Mouse (Mus musculus) limb, embryonic 12.5 days (tissue): Measurements from ENCODE around the gene Edn3. TPM values are rescaled to one million over a fixed set of nuclear protein-coding genes. Genes with fewer than 3 reads are reported as not detected.

Experiments
- ATAC-seq: fragments of 200-750 bp; cut with Nextera tagmentation; 2 replicates; pipeline ENCODE4 v1.8.0; 2017; ENCODE audit warnings: low read depth, moderate TSS enrichment; ENCODE audit not compliant: insufficient number of reproducible peaks, insufficient read depth, low FRiP score, low TSS enrichment
- H3K27ac ChIP-seq: fragments of 300-500 bp; sonication (generic); 2 replicates; pipeline ENCODE4 v1.5.1; 2016; ENCODE audit warnings: mild to moderate bottlenecking, moderate library complexity
- H3K27me3 ChIP-seq: fragments of 300-500 bp; sonication (generic); 2 replicates; pipeline ENCODE4 v1.6.1; 2016; ENCODE audit warnings: mild to moderate bottlenecking, moderate library complexity
- H3K36me3 ChIP-seq: fragments of 300-500 bp; sonication (generic); 2 replicates; pipeline ENCODE4 v1.6.1; 2016; ENCODE audit warnings: mild to moderate bottlenecking, moderate library complexity
- H3K4me1 ChIP-seq: fragments of 300-500 bp; sonication (generic); replicated peaks from 2 replicates; pipeline ENCODE4 v1.6.1; 2016
- H3K4me2 ChIP-seq: fragments of 300-500 bp; sonication (generic); 2 replicates; pipeline ENCODE4 v1.6.1; 2016; ENCODE audit warnings: mild to moderate bottlenecking, moderate library complexity
- H3K4me3 ChIP-seq: fragments of 300-500 bp; sonication (generic); replicated peaks from 2 replicates; pipeline ENCODE4 v1.5.1; 2016; ENCODE audit warnings: mild to moderate bottlenecking
- H3K9ac ChIP-seq: fragments of 300-500 bp; sonication (generic); replicated peaks from 2 replicates; pipeline ENCODE4 v1.6.1; 2016; ENCODE audit warnings: mild to moderate bottlenecking, moderate library complexity
- H3K9me3 ChIP-seq: fragments of 300-500 bp; sonication (generic); 2 replicates; pipeline ENCODE4 v1.6.1; 2016; ENCODE audit warnings: mild to moderate bottlenecking, moderate library complexity
- WGBS: fragments of 180-500 bp; shearing (Covaris S2); methylation state at CpG from one replicate; pipeline ENCODE4 v1.1.7; 2016; 5-methylcytosine and 5-hydroxymethylcytosine counted together
- polyA plus RNA-seq: library from polyadenylated mRNA; unstranded; fragments of >200 nt; fragmentation: Nextera tagmentation; extraction: Ambion mirVana; gene quantifications from 2 replicates; pipeline ENCODE4 v1.2.1, GENCODE M21; 2016

The Edn3 gene
- polyA plus RNA-seq: 22.8 and 24.4 TPM in 2 replicates

GRCm38 (mm10) chr2:174760479-174761121 lies at the start of gene Edn3:
Gene Edn3, plus strand, starts transcription at chr2:174760619.
- peak within 1 kb of the TSS; percentile 58 for H3K4me3 ChIP-seq
- H3K4me1 ChIP-seq: peaks cover 44% of the 10 kb centered on the region
- WGBS: under 1% methylated on average over 48 of the region's 48 CpGs
- H3K4me2 ChIP-seq: peak within 1 kb of the TSS; percentile 69
- H3K9me3 ChIP-seq: no peaks in the 10 kb centered on the region
- H3K9ac ChIP-seq: peak within 1 kb of the TSS; percentile 79
- H3K36me3 ChIP-seq: peaks cover 7% of the 10 kb centered on the region; the same call in 1 of the 2 replicates
- peak within 1 kb of the TSS; percentile 84 for H3K27ac ChIP-seq
- no peaks in the 10 kb centered on the region for H3K27me3 ChIP-seq
- peak; percentile 58 for ATAC-seq

GRCm38 (mm10) chr2:174712043-174712442 lies 48.4 kb upstream of the Edn3 start:
- Histone ChIP-seq H3K4me3 (no peak overlapping the region), H3K27me3 (no peaks in the 10 kb centered on the region), H3K27ac (no peak overlapping the region), H3K36me3 (no peaks in the 10 kb centered on the region), H3K4me1 (no peaks in the 10 kb centered on the region), H3K4me2 (no peak overlapping the region), H3K9ac (no peak overlapping the region), H3K9me3 (peaks cover 7% of the 10 kb centered on the region; the same call in 1 of the 2 replicates)
- ATAC-seq: no peak
- 95% methylated on average over 1 of the region's 1 CpGs for WGBS

GRCm38 (mm10) chr2:174715938-174716337 lies 44.5 kb upstream of the Edn3 start:
- H3K27ac ChIP-seq: no peak overlapping the region
- no peak overlapping the region for H3K4me2 ChIP-seq
- H3K36me3 ChIP-seq: no peaks in the 10 kb centered on the region
- peaks cover 7% of the 10 kb centered on the region; the same call in 1 of the 2 replicates for H3K9me3 ChIP-seq
- H3K4me3 ChIP-seq: no peak overlapping the region
- H3K9ac ChIP-seq: no peak overlapping the region
- no peaks in the 10 kb centered on the region for H3K4me1 ChIP-seq
- ATAC-seq: no peak
- no peaks in the 10 kb centered on the region for H3K27me3 ChIP-seq

- H3K9ac ChIP-seq: no peak overlapping the region
- H3K27me3 ChIP-seq: no peaks in the 10 kb centered on the region
- H3K27ac ChIP-seq: no peak overlapping the region
- WGBS: 74% methylated on average over 4 of the region's 4 CpGs
- peaks cover 7% of the 10 kb centered on the region; the same call in 1 of the 2 replicates for H3K9me3 ChIP-seq
- no peak for ATAC-seq
- no peak overlapping the region for H3K4me2 ChIP-seq
- no peak overlapping the region for H3K4me3 ChIP-seq
- H3K36me3 ChIP-seq: no peaks in the 10 kb centered on the region
- H3K4me1 ChIP-seq: no peaks in the 10 kb centered on the region
These were observed 42.6 kb upstream of the Edn3 start for GRCm38 (mm10) chr2:174717857-174718256.

GRCm38 (mm10) chr2:174727114-174727823 lies 33.1 kb upstream of the Edn3 start:
- H3K27me3 ChIP-seq: no peaks in the 10 kb centered on the region
- H3K9me3 ChIP-seq: no peaks in the 10 kb centered on the region
- H3K4me3 ChIP-seq: no peak overlapping the region
- no peak overlapping the region for H3K4me2 ChIP-seq
- H3K9ac ChIP-seq: no peak overlapping the region
- no peak for ATAC-seq
- WGBS: 40% methylated on average over 10 of the region's 10 CpGs
- 0 out of 2 replicates have a peak, but pooled peaks cover 22% of the 10 kb centered on the region for H3K4me1 ChIP-seq
- H3K27ac ChIP-seq: 0 out of 2 replicates have a peak overlapping the region, but pooled peaks have one; percentile 23
- no peaks in the 10 kb centered on the region for H3K36me3 ChIP-seq

- no peaks in the 10 kb centered on the region for H3K27me3 ChIP-seq
- H3K9me3 ChIP-seq: no peaks in the 10 kb centered on the region
- H3K9ac ChIP-seq: no peak overlapping the region
- ATAC-seq: no peak
- H3K27ac ChIP-seq: no peak overlapping the region
- 86% methylated on average over 5 of the region's 5 CpGs for WGBS
- H3K4me2 ChIP-seq: no peak overlapping the region
- no peak overlapping the region for H3K4me3 ChIP-seq
- peaks cover 19% of the 10 kb centered on the region; the same call in 1 of the 2 replicates for H3K4me1 ChIP-seq
- no peaks in the 10 kb centered on the region for H3K36me3 ChIP-seq
These were observed 28.5 kb upstream of the Edn3 start for GRCm38 (mm10) chr2:174731939-174732338.

- H3K9me3 ChIP-seq: no peaks in the 10 kb centered on the region
- H3K27me3 ChIP-seq: no peaks in the 10 kb centered on the region
- H3K9ac ChIP-seq: no peak overlapping the region
- 95% methylated on average over 1 of the region's 1 CpGs for WGBS
- H3K27ac ChIP-seq: no peak overlapping the region
- no peaks in the 10 kb centered on the region for H3K36me3 ChIP-seq
- no peak for ATAC-seq
- peaks cover 6% of the 10 kb centered on the region; the same call in 1 of the 2 replicates for H3K4me1 ChIP-seq
- H3K4me3 ChIP-seq: no peak overlapping the region
- H3K4me2 ChIP-seq: no peak overlapping the region
These were observed 25.1 kb upstream of the Edn3 start for GRCm38 (mm10) chr2:174735270-174735669.

- Histone ChIP-seq H3K4me1 (no peaks in the 10 kb centered on the region; the same call in 1 of the 2 replicates), H3K36me3 (no peaks in the 10 kb centered on the region), H3K9ac (no peak overlapping the region), H3K4me3 (no peak overlapping the region), H3K27ac (no peak overlapping the region), H3K27me3 (no peaks in the 10 kb centered on the region), H3K9me3 (no peaks in the 10 kb centered on the region), H3K4me2 (no peak overlapping the region)
- WGBS: 81% methylated on average over 1 of the region's 1 CpGs
- no peak for ATAC-seq
These were observed 13.2 kb upstream of the Edn3 start for GRCm38 (mm10) chr2:174747182-174747581.

- H3K27ac ChIP-seq: no peak overlapping the region
- WGBS: 76% methylated on average over 8 of the region's 8 CpGs
These were observed 12.0 kb upstream of the Edn3 start for GRCm38 (mm10) chr2:174748381-174748780.

GRCm38 (mm10) chr2:174753197-174753596 lies 7.2 kb upstream of the Edn3 start:
- Histone ChIP-seq H3K9ac (no peak overlapping the region), H3K4me2 (no peak overlapping the region), H3K4me3 (no peak overlapping the region), H3K27ac (no peak overlapping the region), H3K9me3 (no peaks in the 10 kb centered on the region), H3K27me3 (no peaks in the 10 kb centered on the region), H3K36me3 (no peaks in the 10 kb centered on the region), H3K4me1 (peaks cover 12% of the 10 kb centered on the region; the same call in 1 of the 2 replicates)
- no peak for ATAC-seq
- 91% methylated on average over 1 of the region's 1 CpGs for WGBS

More at GRCm38 (mm10) chr2:174748381-174748780, 12.0 kb upstream of the Edn3 start:
- no peak overlapping the region for H3K4me3 ChIP-seq
- peaks cover 4% of the 10 kb centered on the region for H3K4me1 ChIP-seq
- H3K9me3 ChIP-seq: no peaks in the 10 kb centered on the region
- no peak for ATAC-seq
- H3K36me3 ChIP-seq: no peaks in the 10 kb centered on the region
- H3K27me3 ChIP-seq: no peaks in the 10 kb centered on the region
- no peak overlapping the region for H3K4me2 ChIP-seq
- H3K9ac ChIP-seq: no peak overlapping the region

- Histone ChIP-seq H3K9ac (no peak overlapping the region), H3K27me3 (no peaks in the 10 kb centered on the region), H3K36me3 (no peaks in the 10 kb centered on the region), H3K4me1 (peaks cover 12% of the 10 kb centered on the region; the same call in 1 of the 2 replicates), H3K4me2 (no peak overlapping the region), H3K9me3 (no peaks in the 10 kb centered on the region), H3K4me3 (no peak overlapping the region), H3K27ac (no peak overlapping the region)
- no peak for ATAC-seq
- WGBS: 46% methylated on average over 1 of the region's 1 CpGs
These were observed 6.2 kb upstream of the Edn3 start for GRCm38 (mm10) chr2:174754231-174754630.
